Mouse (Mus musculus): Measurements from ENCODE around the gene Rassf10. TPM values are rescaled to one million over a fixed set of nuclear protein-coding genes. Genes with fewer than 3 reads are reported as not detected.

Gene Rassf10
- total RNA-seq, 2 experiments from 2014 or later: 0.43 to 0.67 TPM

GRCm38 (mm10) chr7:112957630-112958029 lies 3.9 kb downstream of the Rassf10 start:
- no peak for DNase-seq

- DNase-seq: no peak
Observed at GRCm38 (mm10) chr7:112966382-112966781, 12.6 kb downstream of the Rassf10 start.

GRCm38 (mm10) chr7:112966786-112967185 lies 13.0 kb downstream of the Rassf10 start:
- DNase-seq: no peak

GRCm38 (mm10) chr7:112983316-112983715 lies 29.6 kb downstream of the Rassf10 start:
- DNase-seq: no peak

GRCm38 (mm10) chr7:112984704-112985577 lies 31.2 kb downstream of the Rassf10 start:
- DNase-seq: no peak

GRCm38 (mm10) chr7:112985578-112985949 lies 31.8 kb downstream of the Rassf10 start:
- DNase-seq: no peak

- DNase-seq: no peak
Observed at GRCm38 (mm10) chr7:112992928-112993327, 39.2 kb downstream of the Rassf10 start.

- no peak for DNase-seq
Observed at GRCm38 (mm10) chr7:113003565-113004255, 49.9 kb downstream of the Rassf10 start.

- no peak for DNase-seq
Observed at GRCm38 (mm10) chr7:113005726-113006125, 52.0 kb downstream of the Rassf10 start.

Measured in gastrocnemius, postnatal 25 days (tissue).